In the genomic region with DNA sequence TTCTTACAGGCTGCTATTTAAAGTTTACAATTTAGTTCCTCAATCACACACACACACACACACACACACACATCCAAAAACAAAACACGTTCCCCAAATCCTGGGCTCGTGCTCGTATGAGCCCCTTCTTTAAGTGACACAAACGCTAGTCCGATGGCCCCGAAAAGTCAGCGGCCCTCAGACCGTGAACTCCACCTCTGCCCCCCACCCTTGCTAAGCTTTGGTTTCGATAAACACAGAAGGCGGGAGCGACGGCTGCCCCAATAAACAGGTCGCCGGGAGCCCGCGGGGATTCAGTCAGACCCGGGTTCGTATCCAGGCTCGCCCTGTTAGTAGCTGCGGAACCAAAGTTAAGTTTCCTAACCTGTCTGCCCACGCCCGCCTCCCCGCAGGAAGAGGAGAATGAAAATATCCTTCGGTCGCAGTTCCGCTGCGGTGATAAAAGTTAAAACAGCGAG, we compare ENCODE assay signal across 8 mouse cellular contexts. TPM values are rescaled to one million over a fixed set of nuclear protein-coding genes. Genes with fewer than 3 reads are reported as not detected.
DNase-seq lines count a peak whose midpoint lies in the region; ATAC-seq and TF ChIP-seq lines count a peak whose summit lies in the region.

No protein-coding gene starts in this region.

- peak overlapping the region; percentile 65; the same call in 1 of the 2 replicates for H3K27ac ChIP-seq in kidney, adult 2 months (ENCODE audit: insufficient read depth, low read depth, low read length)
- peak overlapping the region; percentile 55; the same call in 1 of the 2 replicates for H3K27ac ChIP-seq in midbrain, postnatal 0 days (ENCODE audit: low read depth, low read length)

- peak; percentile 18; the same call in 1 of the 2 replicates for ATAC-seq in midbrain, postnatal 0 days (ENCODE audit: low FRiP score)

- peak overlapping the region; percentile 73 for H3K9ac ChIP-seq in midbrain, postnatal 0 days (replicated peaks; ENCODE audit: low read length, poor library complexity, severe bottlenecking)

- no peak for TF ChIP-seq POLR2A in kidney, adult 2 months (IDR thresholded peaks at IDR 0.05; ENCODE audit: low read depth, low read length)

- under 1% methylated on average over 28 of the region's 28 CpGs for WGBS in kidney, adult 2 months
- under 1% methylated on average over 28 of the region's 28 CpGs for WGBS in midbrain, postnatal 0 days

- no peaks in the 10 kb centered on the region; the same call in 1 of the 2 replicates for H3K36me3 ChIP-seq in kidney, adult 2 months (ENCODE audit: control insufficient read depth, insufficient read depth, low read length)
- H3K36me3 ChIP-seq in midbrain, postnatal 0 days (ENCODE audit: insufficient read depth, low read length): no peaks in the 10 kb centered on the region

- H3K4me2 ChIP-seq in midbrain, postnatal 0 days (ENCODE audit: low read depth, low read length, poor library complexity, severe bottlenecking): peak overlapping the region; percentile 62

- no peak for TF ChIP-seq CTCF in kidney, adult 2 months (conservative IDR thresholded peaks at IDR 0.05; ENCODE audit: insufficient read depth, insufficient read length, low read depth, low read length)
- no peak for TF ChIP-seq CTCF in midbrain, postnatal 0 days (IDR thresholded peaks at IDR 0.05)

- H3K27me3 ChIP-seq in kidney, adult 2 months (replicated peaks; ENCODE audit: control insufficient read depth, insufficient read depth, low read length): no peaks in the 10 kb centered on the region
- no peaks in the 10 kb centered on the region for H3K27me3 ChIP-seq in midbrain, postnatal 0 days (ENCODE audit: insufficient read depth, low read length)

- peak overlapping the region; percentile 81 for H3K4me3 ChIP-seq in kidney, adult 2 months (ENCODE audit: insufficient read depth, low read depth, low read length)
- peak overlapping the region; percentile 92 for H3K4me3 ChIP-seq in midbrain, postnatal 0 days (ENCODE audit: low read depth, low read length)

- peak; percentile 40 for DNase-seq in layer of hippocampus, adult 11-12 months (ENCODE audit: low spot score)
- no peak for DNase-seq in layer of hippocampus, adult 9-10 months (ENCODE audit: low spot score)
- DNase-seq in embryo, embryonic 11 days: peak; percentile 66
- peak; percentile 54 to 81 for DNase-seq in heart, adult 18-20 months
- peak; percentile 54 for DNase-seq in kidney, adult 2 months
- DNase-seq in liver: peak; percentile 84
- peak; percentile 6 for DNase-seq in midbrain, postnatal 0 days (ENCODE audit: low spot score)
- DNase-seq in spleen, postnatal 36 days (ENCODE audit: low spot score in 2 of 2): peak; percentile 49 to 69

- no peaks in the 10 kb centered on the region for H3K9me3 ChIP-seq in midbrain, postnatal 0 days (ENCODE audit: low read length)

- H3K4me1 ChIP-seq in kidney, adult 2 months (ENCODE audit: control insufficient read depth, insufficient read depth, low read length): 0 out of 2 replicates have a peak, but pooled peaks cover 3% of the 10 kb centered on the region
- no peaks in the 10 kb centered on the region for H3K4me1 ChIP-seq in midbrain, postnatal 0 days (ENCODE audit: insufficient read depth, low read length)

RNA-seq across cellular contexts. Expression of a gene that starts 0.6 kb away (rescaled TPM):
- total RNA-seq in heart, adult 18-20 months (2021): 10 to 100 TPM; 15.4 to 18.0 TPM
- polyA plus RNA-seq in kidney, adult 2 months (2012; rRNA removed): 11.3 and 11.6 TPM in 2 replicates
- 17.2 and 19.2 TPM in 2 replicates for total RNA-seq in midbrain, postnatal 0 days (2014; rRNA removed)
- polyA plus RNA-seq in midbrain, postnatal 0 days (2015; fragmentation: Nextera tagmentation; extraction: Ambion mirVana): 10.3 and 10.5 TPM in 2 replicates

RNA-seq across cellular contexts. Expression of a gene that starts 38.6 kb away (rescaled TPM):
- total RNA-seq in heart, adult 18-20 months (2021): 1 to 10 TPM; 2.7 to 3.2 TPM
- polyA plus RNA-seq in kidney, adult 2 months (2012; rRNA removed): 0.73 and 1.5 TPM in 2 replicates
- total RNA-seq in midbrain, postnatal 0 days (2014; rRNA removed): not detected in 2 replicates
- 0.43 and 0.56 TPM in 2 replicates for polyA plus RNA-seq in midbrain, postnatal 0 days (2015; fragmentation: Nextera tagmentation; extraction: Ambion mirVana)

RNA-seq across cellular contexts. Expression of a gene that starts 40.4 kb away (rescaled TPM):
- 10 to 100 TPM; 97.3 to 98.3 TPM for total RNA-seq in heart, adult 18-20 months (2021)
- polyA plus RNA-seq in kidney, adult 2 months (2012; rRNA removed): 40.8 and 44.5 TPM in 2 replicates
- 37.4 and 53.6 TPM in 2 replicates for total RNA-seq in midbrain, postnatal 0 days (2014; rRNA removed)
- polyA plus RNA-seq in midbrain, postnatal 0 days (2015; fragmentation: Nextera tagmentation; extraction: Ambion mirVana): 45.7 and 50.9 TPM in 2 replicates
